In the genomic region with DNA sequence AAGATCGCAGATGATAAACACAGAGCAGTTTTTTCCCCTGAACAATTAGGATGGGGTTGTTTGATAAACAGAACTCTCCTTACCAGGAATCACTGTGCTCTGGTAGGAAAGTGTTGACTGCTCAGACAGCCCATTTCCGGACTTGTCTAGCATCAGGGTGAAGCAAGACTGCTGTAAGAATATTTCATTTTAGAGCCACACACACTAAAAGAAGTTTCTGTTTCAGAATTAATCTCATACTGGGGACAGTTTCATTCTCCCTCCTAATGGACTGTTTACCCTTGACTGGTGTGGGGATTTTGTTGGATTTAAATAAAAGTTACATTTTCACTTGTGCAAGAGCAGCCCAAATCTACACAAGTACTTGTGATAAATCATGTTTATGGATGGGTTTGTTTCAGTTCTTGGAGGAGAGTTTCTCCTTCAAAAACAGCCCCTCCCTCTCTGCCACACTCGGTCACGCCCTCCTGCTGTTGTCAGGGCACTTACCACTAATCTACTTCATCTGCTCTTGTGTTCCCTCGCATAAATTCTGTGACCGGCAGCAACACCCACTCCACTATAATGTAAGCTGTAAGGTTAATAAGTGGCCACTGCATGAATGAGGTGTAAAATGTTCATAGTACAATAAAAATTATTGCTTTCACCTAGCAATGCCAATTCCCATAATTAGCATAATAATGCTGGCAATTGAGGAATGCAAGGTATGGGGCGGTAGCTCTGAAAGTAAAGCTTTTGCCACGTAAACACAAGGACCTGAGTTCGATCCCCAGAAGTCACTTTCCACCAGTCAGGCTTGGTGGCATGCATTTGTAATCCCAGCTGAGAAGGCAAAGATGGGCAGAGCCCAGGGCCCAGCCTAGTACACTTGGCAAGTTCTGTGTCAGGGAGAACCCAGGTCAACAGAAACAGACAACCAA, we compare ENCODE assay signal across 14 mouse cellular contexts. TPM values are rescaled to one million over a fixed set of nuclear protein-coding genes. Genes with fewer than 3 reads are reported as not detected.
DNase-seq lines count a peak whose midpoint lies in the region; ATAC-seq and TF ChIP-seq lines count a peak whose summit lies in the region.
"Had no signal": no experiment of that assay in that cellular context is flagged by ENCODE, and none has a peak within 500 bp of the region (broad histone marks: within the 10 kb centered on the region; RNA-seq: fewer than 3 reads in every experiment).

No protein-coding gene starts in this region.

- DNase-seq in embryo, embryonic 10.5 days (ENCODE audit: low spot score), result peak; percentile 37
- no peak for DNase-seq in embryo, embryonic 9.5 days (ENCODE audit: extremely low spot score)
- peak; percentile 29 for DNase-seq in 3T3-L1 (ENCODE audit: low read depth, low spot score)
- peak; percentile 38 for DNase-seq in T-cell, adult 2 months (ENCODE audit: low spot score)
- peak; percentile 79 for DNase-seq in kidney, postnatal 0 days (ENCODE audit: low spot score)
- DNase-seq in layer of hippocampus, postnatal 14 days (ENCODE audit: low spot score in 2 of 2), result no peak
- DNase-seq in adrenal gland, postnatal 14 days, result no peak
- DNase-seq in cerebellum, adult 8-10 months, result no peak
- DNase-seq: thymus, postnatal 4 days had no signal

- no peaks in the 10 kb centered on the region for H3K27me3 ChIP-seq in kidney, postnatal 0 days (ENCODE audit: insufficient read depth, low read length)

- TF ChIP-seq CTCF in kidney, postnatal 0 days (IDR thresholded peaks at IDR 0.05; ENCODE audit: low read depth), result peak; percentile 20; the same call in 1 of the 2 replicates

- 22% methylated on average over 9 of the region's 9 CpGs for WGBS in kidney, postnatal 0 days

- H3K4me3 ChIP-seq in kidney, postnatal 0 days (replicated peaks; ENCODE audit: low read depth, low read length), result no peak overlapping the region
- H3K4me3 ChIP-seq: heart, embryonic 10.5 days; hindbrain, embryonic 15.5 days; left cerebral cortex, adult 2 months had no signal

- peak overlapping the region; percentile 26; the same call in 1 of the 2 replicates for H3K27ac ChIP-seq in kidney, postnatal 0 days
- H3K27ac ChIP-seq: heart, embryonic 10.5 days; hindbrain, embryonic 15.5 days; left cerebral cortex, adult 2 months had no signal

- H3K4me2 ChIP-seq in kidney, postnatal 0 days (ENCODE audit: low read length), result peak overlapping the region; percentile 10
- H3K4me2 ChIP-seq: hindbrain, embryonic 15.5 days; liver, embryonic 11.5 days had no signal

- no peak overlapping the region for H3K9ac ChIP-seq in kidney, postnatal 0 days (ENCODE audit: low read depth, low read length)
- H3K9ac ChIP-seq: hindbrain, embryonic 15.5 days had no signal

- H3K4me1 ChIP-seq in kidney, postnatal 0 days (replicated peaks; ENCODE audit: insufficient read depth, low read length), result peaks cover 14% of the 10 kb centered on the region

- no peaks in the 10 kb centered on the region for H3K9me3 ChIP-seq in kidney, postnatal 0 days (replicated peaks; ENCODE audit: low read length)
- H3K9me3 ChIP-seq: heart, embryonic 10.5 days; hindbrain, embryonic 15.5 days had no signal

- no peak for ATAC-seq in kidney, postnatal 0 days (replicated peaks; ENCODE audit: low FRiP score, low read depth)
- ATAC-seq: midbrain, embryonic 16.5 days had no signal

- no peaks in the 10 kb centered on the region for H3K36me3 ChIP-seq in kidney, postnatal 0 days (ENCODE audit: insufficient read depth, low read length)
- H3K36me3 ChIP-seq: heart, embryonic 10.5 days; hindbrain, embryonic 15.5 days had no signal

RNA-seq across cellular contexts. Expression of a gene that starts 4.2 kb away (rescaled TPM):
- 3.8 and 4.8 TPM in 2 replicates for polyA plus RNA-seq in kidney, postnatal 0 days (2015; fragmentation: Nextera tagmentation; extraction: Ambion mirVana)
- 10 to 100 TPM; 32.5 TPM for total RNA-seq in layer of hippocampus, postnatal 14 days (2021)
- total RNA-seq in adrenal gland, postnatal 14 days (2021), result 18.7 and 19.1 TPM in 2 replicates

Comparison
In these comparisons a context has a peak if more than half of its experiments do, and no peak if none do; other contexts are left out.
1. DNase-seq: peak in embryo, embryonic 10.5 days (single experiment), 3T3-L1 (single experiment), T-cell, adult 2 months (single experiment) and kidney, postnatal 0 days (single experiment); none in embryo, embryonic 9.5 days (single experiment), layer of hippocampus, postnatal 14 days (0 of 2), adrenal gland, postnatal 14 days (single experiment) and cerebellum, adult 8-10 months (single experiment).